Mouse (Mus musculus): Measurements from ENCODE around the gene Eef2kmt.

GRCm38 (mm10) chr16:5242882-5243281 lies 12.9 kb downstream of the Eef2kmt start:
- TF ChIP-seq EP300 (IDR thresholded peaks at IDR 0.05; ENCODE audit: low read depth) (no peak), CTCF (IDR thresholded peaks at IDR 0.05; ENCODE audit: low read depth) (no peak)
